Mouse (Mus musculus) cerebellum, postnatal 25 days (tissue): ENCODE results near the gene Dpp10.

Experiments used
- DNase-seq, 2 experiments: peaks; one replicate each; pipeline ENCODE4 v3.0.0; 2021; ENCODE audit warnings: mixed read lengths in 2 of 2

The Dpp10 gene

GRCm38 (mm10) chr1:124044925-124045640 is at the start of gene Dpp10:
Dpp10 (minus strand) TSS chr1:124045559.
- DNase-seq = peak; percentile 72 to 73

GRCm38 (mm10) chr1:124048544-124048943 is 3.2 kb upstream of the Dpp10 start:
- no peak for DNase-seq

GRCm38 (mm10) chr1:124045761-124046300 is 472 bp upstream of the Dpp10 start:
- peak; percentile 76 to 79 for DNase-seq

GRCm38 (mm10) chr1:124044161-124044560 is 1.2 kb downstream of the Dpp10 start:
- DNase-seq = peak; percentile 64 to 68

- DNase-seq = peak in 1 of 2 experiments; percentile 40
Measured at GRCm38 (mm10) chr1:124043421-124043820, 1.9 kb downstream of the Dpp10 start.

GRCm38 (mm10) chr1:124041559-124041958 is 3.8 kb downstream of the Dpp10 start:
- peak; percentile 43 to 77 for DNase-seq

GRCm38 (mm10) chr1:124035306-124035990 is 9.9 kb downstream of the Dpp10 start:
- peak; percentile 16 to 30 for DNase-seq

GRCm38 (mm10) chr1:124032677-124033076 is 12.7 kb downstream of the Dpp10 start:
- DNase-seq = peak; percentile 24 to 50

GRCm38 (mm10) chr1:124031968-124032367 is 13.4 kb downstream of the Dpp10 start:
- no peak for DNase-seq

- DNase-seq = no peak
Measured at GRCm38 (mm10) chr1:124002797-124003196, 42.6 kb downstream of the Dpp10 start.

- no peak for DNase-seq
Measured at GRCm38 (mm10) chr1:123995780-123996179, 49.6 kb downstream of the Dpp10 start.

- no peak for DNase-seq
Measured at GRCm38 (mm10) chr1:123985324-123986024, 59.9 kb downstream of the Dpp10 start.

GRCm38 (mm10) chr1:123978597-123978996 is 66.8 kb downstream of the Dpp10 start:
- DNase-seq = no peak

GRCm38 (mm10) chr1:123974621-123975020 is 70.7 kb downstream of the Dpp10 start:
- DNase-seq = peak; percentile 36 to 71

- DNase-seq = no peak
Measured at GRCm38 (mm10) chr1:123946149-123946548, 99.2 kb downstream of the Dpp10 start.

GRCm38 (mm10) chr1:123940826-123941225 is 104.5 kb downstream of the Dpp10 start:
- DNase-seq = no peak

GRCm38 (mm10) chr1:123933812-123934727 is 111.3 kb downstream of the Dpp10 start:
- DNase-seq = no peak

- DNase-seq = no peak
Measured at GRCm38 (mm10) chr1:123928003-123928370, 117.4 kb downstream of the Dpp10 start.

GRCm38 (mm10) chr1:123927278-123928002 is 117.9 kb downstream of the Dpp10 start:
- peak; percentile 17 to 33 for DNase-seq

- DNase-seq = no peak
Measured at GRCm38 (mm10) chr1:123924905-123925304, 120.5 kb downstream of the Dpp10 start.

- DNase-seq = no peak
Measured at GRCm38 (mm10) chr1:123923907-123924306, 121.5 kb downstream of the Dpp10 start.
